Mouse (Mus musculus): ENCODE measurements around the gene Epha8. TPM values are rescaled to one million over a fixed set of nuclear protein-coding genes. Genes with fewer than 3 reads are reported as not detected.

The Epha8 gene
- polyA plus RNA-seq, 1 experiment from 2014 or later, result 0.21 TPM

DNA sequence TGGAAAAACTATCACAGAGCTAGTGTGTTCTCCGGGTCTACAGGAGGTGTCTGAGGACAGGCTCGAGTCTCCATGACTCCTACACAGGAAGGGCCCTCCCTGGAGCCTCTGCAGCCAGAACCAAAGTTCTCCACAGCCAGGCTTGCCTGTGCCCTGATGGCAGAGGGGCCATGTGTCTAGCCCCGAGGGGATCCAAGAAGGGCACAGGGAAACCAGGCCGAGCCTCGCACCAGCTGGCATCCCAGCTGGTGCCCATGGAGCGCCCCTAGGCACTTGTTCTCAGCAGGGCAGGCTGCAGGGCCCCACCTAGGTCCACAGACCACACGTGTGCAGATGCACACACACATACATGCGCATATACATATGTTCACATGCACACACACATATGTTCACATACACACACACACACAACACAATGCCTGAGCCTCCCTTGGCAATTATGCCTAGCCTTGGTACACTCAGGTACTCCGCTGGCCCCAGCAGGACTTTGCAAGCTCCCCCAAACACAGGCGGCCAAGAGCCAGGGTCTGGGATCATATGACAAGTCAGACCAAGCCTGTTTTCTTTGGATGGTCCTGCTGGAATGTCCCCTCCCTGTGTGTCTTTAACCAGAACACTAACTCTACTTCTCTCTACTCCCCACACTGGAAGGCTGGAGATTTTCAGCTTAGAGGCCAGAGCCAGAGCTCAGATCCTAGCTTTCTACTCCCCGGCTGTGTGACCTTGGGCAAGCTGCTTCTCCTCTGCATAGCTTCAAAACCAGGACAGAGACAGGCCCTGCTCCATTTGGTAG lies 11.9 kb downstream of the Epha8 start:
- Histone ChIP-seq H3K4me2 (no peak overlapping the region), H3K36me3 (ENCODE audit: control insufficient read depth, insufficient read depth, low read length) (no peaks in the 10 kb centered on the region), H3K27ac (ENCODE audit: low read depth, low read length) (no peak overlapping the region), H3K27me3 (replicated peaks; ENCODE audit: control insufficient read depth, insufficient read depth, low read length) (peaks cover 57% of the 10 kb centered on the region), H3K9ac (ENCODE audit: low read depth, low read length) (no peak overlapping the region), H3K4me1 (replicated peaks; ENCODE audit: control insufficient read depth, insufficient read depth, low read length) (no peaks in the 10 kb centered on the region), H3K4me3 (ENCODE audit: low read depth, low read length) (no peak overlapping the region), H3K9me3 (ENCODE audit: control insufficient read depth, low read length) (no peaks in the 10 kb centered on the region)
- 74% methylated on average over 11 of the region's 11 CpGs for WGBS
- ATAC-seq (replicated peaks; ENCODE audit: low FRiP score) (no peak), DNase-seq (ENCODE audit: low spot score) (no peak)

DNA sequence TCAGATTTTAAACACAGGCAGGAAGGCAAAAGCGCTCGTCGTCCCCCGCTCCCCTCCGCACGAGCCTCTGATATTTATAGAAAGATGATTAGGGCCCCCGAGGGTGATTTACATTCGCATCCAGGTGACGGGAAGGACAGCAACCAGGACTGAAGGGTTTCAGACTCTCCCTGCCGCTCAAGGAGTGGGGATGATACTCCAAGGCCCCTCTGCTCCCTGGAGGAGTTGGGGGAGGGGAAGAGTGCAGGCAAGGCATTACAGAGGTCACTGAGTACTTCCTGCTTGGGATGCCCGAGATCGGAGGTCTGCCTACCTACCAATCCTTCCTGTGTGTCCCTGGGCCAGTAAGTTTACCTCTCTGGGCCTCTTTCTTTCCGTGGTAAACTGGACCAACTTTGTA lies 13.4 kb downstream of the Epha8 start:
- Histone ChIP-seq H3K36me3 (ENCODE audit: control insufficient read depth, insufficient read depth, low read length) (no peaks in the 10 kb centered on the region), H3K9me3 (ENCODE audit: control insufficient read depth, low read length) (no peaks in the 10 kb centered on the region), H3K9ac (ENCODE audit: low read depth, low read length) (no peak overlapping the region), H3K27me3 (replicated peaks; ENCODE audit: control insufficient read depth, insufficient read depth, low read length) (peaks cover 55% of the 10 kb centered on the region), H3K4me1 (replicated peaks; ENCODE audit: control insufficient read depth, insufficient read depth, low read length) (no peaks in the 10 kb centered on the region), H3K4me3 (ENCODE audit: low read depth, low read length) (no peak overlapping the region), H3K27ac (ENCODE audit: low read depth, low read length) (no peak overlapping the region), H3K4me2 (no peak overlapping the region)
- ATAC-seq (replicated peaks; ENCODE audit: low FRiP score) (no peak), DNase-seq (ENCODE audit: low spot score) (no peak)
- WGBS, result 31% methylated on average over 13 of the region's 13 CpGs

DNA sequence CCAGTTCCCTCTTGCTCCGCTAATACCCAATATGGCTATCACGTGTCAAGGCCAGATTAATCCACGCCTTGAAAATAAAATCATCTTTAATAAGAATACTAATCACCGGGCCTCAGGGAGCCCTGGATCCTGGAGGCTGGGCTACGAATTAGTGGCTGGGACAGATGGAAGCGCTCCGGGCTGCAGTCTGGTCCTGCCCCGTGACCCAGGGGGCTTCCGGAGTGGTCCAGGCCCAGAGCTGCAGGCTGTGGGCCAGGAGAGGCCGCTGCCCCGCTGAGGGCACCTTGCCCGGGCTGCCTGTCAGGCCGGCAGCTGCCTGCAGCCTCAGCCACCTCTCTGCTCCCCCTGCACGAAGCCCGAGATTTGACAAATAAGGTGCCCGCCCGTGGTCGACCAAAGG lies 13.9 kb downstream of the Epha8 start:
- Histone ChIP-seq H3K27me3 (replicated peaks; ENCODE audit: control insufficient read depth, insufficient read depth, low read length) (peaks cover 55% of the 10 kb centered on the region), H3K9ac (ENCODE audit: low read depth, low read length) (no peak overlapping the region), H3K36me3 (ENCODE audit: control insufficient read depth, insufficient read depth, low read length) (no peaks in the 10 kb centered on the region), H3K9me3 (ENCODE audit: control insufficient read depth, low read length) (no peaks in the 10 kb centered on the region), H3K4me1 (replicated peaks; ENCODE audit: control insufficient read depth, insufficient read depth, low read length) (no peaks in the 10 kb centered on the region), H3K4me2 (no peak overlapping the region), H3K27ac (ENCODE audit: low read depth, low read length) (no peak overlapping the region), H3K4me3 (ENCODE audit: low read depth, low read length) (no peak overlapping the region)
- WGBS, result 24% methylated on average over 18 of the region's 18 CpGs
- DNase-seq (ENCODE audit: low spot score) (no peak), ATAC-seq (replicated peaks; ENCODE audit: low FRiP score) (no peak)

DNA sequence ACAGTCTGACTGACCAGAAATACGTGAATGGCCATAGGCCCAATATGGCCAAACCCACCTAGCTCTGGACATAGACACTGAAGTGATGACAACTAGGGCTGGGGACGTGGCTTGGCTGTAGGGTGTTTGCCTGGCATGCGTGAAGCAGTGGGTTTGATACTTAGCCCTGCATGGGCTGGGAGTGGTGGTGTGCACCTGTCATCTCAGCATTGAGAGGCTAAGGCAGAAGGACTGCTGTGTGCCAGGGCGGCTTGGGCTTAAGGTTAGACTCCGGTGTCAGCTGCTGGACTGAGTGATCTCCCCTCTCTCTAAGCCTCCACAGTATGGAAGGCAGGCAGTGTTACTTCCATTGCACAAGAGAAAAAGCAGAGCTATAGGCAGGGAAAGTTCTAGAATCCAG lies 18.7 kb downstream of the Epha8 start:
- H3K4me2 ChIP-seq, result no peak overlapping the region
- no peaks in the 10 kb centered on the region for H3K4me1 ChIP-seq (replicated peaks; ENCODE audit: control insufficient read depth, insufficient read depth, low read length)
- peaks cover 26% of the 10 kb centered on the region for H3K27me3 ChIP-seq (replicated peaks; ENCODE audit: control insufficient read depth, insufficient read depth, low read length)
- DNase-seq (ENCODE audit: low spot score), result no peak
- no peak overlapping the region for H3K9ac ChIP-seq (ENCODE audit: low read depth, low read length)
- no peaks in the 10 kb centered on the region for H3K9me3 ChIP-seq (ENCODE audit: control insufficient read depth, low read length)
- ATAC-seq (replicated peaks; ENCODE audit: low FRiP score), result no peak
- H3K36me3 ChIP-seq (ENCODE audit: control insufficient read depth, insufficient read depth, low read length), result no peaks in the 10 kb centered on the region
- 80% methylated on average over 5 of the region's 5 CpGs for WGBS
- H3K4me3 ChIP-seq (ENCODE audit: low read depth, low read length), result no peak overlapping the region
- no peak overlapping the region for H3K27ac ChIP-seq (ENCODE audit: low read depth, low read length)

- H3K9ac ChIP-seq (ENCODE audit: low read depth, low read length), result no peak overlapping the region
- H3K27me3 ChIP-seq (replicated peaks; ENCODE audit: control insufficient read depth, insufficient read depth, low read length), result peaks cover 20% of the 10 kb centered on the region
- no peaks in the 10 kb centered on the region for H3K9me3 ChIP-seq (ENCODE audit: control insufficient read depth, low read length)
- no peaks in the 10 kb centered on the region for H3K36me3 ChIP-seq (ENCODE audit: control insufficient read depth, insufficient read depth, low read length)
- no peak overlapping the region for H3K4me2 ChIP-seq
- no peak overlapping the region for H3K4me3 ChIP-seq (ENCODE audit: low read depth, low read length)
- no peak overlapping the region for H3K27ac ChIP-seq (ENCODE audit: low read depth, low read length)
- DNase-seq (ENCODE audit: low spot score) (no peak), ATAC-seq (replicated peaks; ENCODE audit: low FRiP score) (no peak)
- H3K4me1 ChIP-seq (replicated peaks; ENCODE audit: control insufficient read depth, insufficient read depth, low read length), result no peaks in the 10 kb centered on the region
- 64% methylated on average over 4 of the region's 4 CpGs for WGBS
Measured at GRCm38 (mm10) chr4:136937344-136937743, 19.3 kb downstream of the Epha8 start.

- no peak for ATAC-seq (replicated peaks; ENCODE audit: low FRiP score)
- peaks cover under 1% of the 10 kb centered on the region; the same call in 1 of the 2 replicates for H3K27me3 ChIP-seq (replicated peaks; ENCODE audit: control insufficient read depth, insufficient read depth, low read length)
- DNase-seq (ENCODE audit: low spot score), result no peak
Measured at GRCm38 (mm10) chr4:136934746-136935613, 21.6 kb downstream of the Epha8 start.

DNA sequence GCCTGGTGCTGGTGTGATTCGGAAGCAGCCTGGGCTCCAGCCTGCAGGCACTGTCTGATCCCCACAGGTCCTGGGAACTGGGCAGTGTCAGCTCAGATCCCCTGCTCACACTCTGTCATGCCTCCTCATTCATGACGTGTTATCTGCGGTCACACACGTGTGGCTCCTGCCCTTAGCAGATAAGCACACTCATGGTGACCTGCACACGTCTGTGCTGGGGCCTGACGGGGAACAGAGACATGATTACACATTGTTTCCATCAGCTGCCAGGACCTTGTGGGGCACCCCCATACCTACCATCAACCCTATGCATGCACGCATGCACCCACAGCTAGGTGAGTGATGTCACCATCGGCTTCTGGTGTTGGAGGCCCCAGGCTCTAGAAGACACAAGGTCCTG lies 26.1 kb downstream of the Epha8 start:
- WGBS, result 63% methylated on average over 8 of the region's 8 CpGs
- no peak for DNase-seq (ENCODE audit: low spot score)
- Histone ChIP-seq H3K9me3 (ENCODE audit: control insufficient read depth, low read length) (no peaks in the 10 kb centered on the region), H3K36me3 (ENCODE audit: control insufficient read depth, insufficient read depth, low read length) (no peaks in the 10 kb centered on the region), H3K9ac (ENCODE audit: low read depth, low read length) (no peak overlapping the region), H3K27ac (ENCODE audit: low read depth, low read length) (no peak overlapping the region), H3K4me1 (replicated peaks; ENCODE audit: control insufficient read depth, insufficient read depth, low read length) (no peaks in the 10 kb centered on the region), H3K4me3 (ENCODE audit: low read depth, low read length) (no peak overlapping the region), H3K27me3 (replicated peaks; ENCODE audit: control insufficient read depth, insufficient read depth, low read length) (peaks cover 5% of the 10 kb centered on the region), H3K4me2 (no peak overlapping the region)
- peak; percentile 87 for ATAC-seq (replicated peaks; ENCODE audit: low FRiP score)

More at GRCm38 (mm10) chr4:136934746-136935613, 21.6 kb downstream of the Epha8 start:
- Histone ChIP-seq H3K9me3 (ENCODE audit: control insufficient read depth, low read length) (no peaks in the 10 kb centered on the region), H3K4me2 (no peak overlapping the region), H3K4me3 (ENCODE audit: low read depth, low read length) (no peak overlapping the region), H3K36me3 (ENCODE audit: control insufficient read depth, insufficient read depth, low read length) (no peaks in the 10 kb centered on the region), H3K4me1 (replicated peaks; ENCODE audit: control insufficient read depth, insufficient read depth, low read length) (no peaks in the 10 kb centered on the region), H3K27ac (ENCODE audit: low read depth, low read length) (no peak overlapping the region), H3K9ac (ENCODE audit: low read depth, low read length) (no peak overlapping the region)
- 53% methylated on average over 18 of the region's 18 CpGs for WGBS

GRCm38 (mm10) chr4:136928928-136929327 lies 27.7 kb downstream of the Epha8 start:
- Histone ChIP-seq H3K9ac (ENCODE audit: low read depth, low read length) (no peak overlapping the region), H3K27me3 (replicated peaks; ENCODE audit: control insufficient read depth, insufficient read depth, low read length) (peaks cover 8% of the 10 kb centered on the region), H3K4me2 (no peak overlapping the region), H3K27ac (ENCODE audit: low read depth, low read length) (no peak overlapping the region), H3K4me3 (ENCODE audit: low read depth, low read length) (no peak overlapping the region), H3K36me3 (ENCODE audit: control insufficient read depth, insufficient read depth, low read length) (no peaks in the 10 kb centered on the region), H3K9me3 (ENCODE audit: control insufficient read depth, low read length) (no peaks in the 10 kb centered on the region), H3K4me1 (replicated peaks; ENCODE audit: control insufficient read depth, insufficient read depth, low read length) (no peaks in the 10 kb centered on the region)
- DNase-seq (ENCODE audit: low spot score), result no peak
- no peak for ATAC-seq (replicated peaks; ENCODE audit: low FRiP score)
- 13% methylated on average over 5 of the region's 5 CpGs for WGBS

Data from liver, embryonic 11.5 days (tissue).